Mouse (Mus musculus) central nervous system, embryonic 14 days (tissue): ENCODE measurements around the gene Wnt1. TPM values are rescaled to one million over a fixed set of nuclear protein-coding genes. Genes with fewer than 3 reads are reported as not detected.

Source experiments
- polyA plus RNA-seq: library from polyadenylated mRNA; depleted of rRNA; stranded (reverse); fragments of >200 nt; gene quantifications from 2 replicates; pipeline ENCODE4 v1.2.3, GENCODE M21; 2012; rRNA removed

Gene Wnt1
- 1.4 and 1.5 TPM in 2 replicates for polyA plus RNA-seq

DNA sequence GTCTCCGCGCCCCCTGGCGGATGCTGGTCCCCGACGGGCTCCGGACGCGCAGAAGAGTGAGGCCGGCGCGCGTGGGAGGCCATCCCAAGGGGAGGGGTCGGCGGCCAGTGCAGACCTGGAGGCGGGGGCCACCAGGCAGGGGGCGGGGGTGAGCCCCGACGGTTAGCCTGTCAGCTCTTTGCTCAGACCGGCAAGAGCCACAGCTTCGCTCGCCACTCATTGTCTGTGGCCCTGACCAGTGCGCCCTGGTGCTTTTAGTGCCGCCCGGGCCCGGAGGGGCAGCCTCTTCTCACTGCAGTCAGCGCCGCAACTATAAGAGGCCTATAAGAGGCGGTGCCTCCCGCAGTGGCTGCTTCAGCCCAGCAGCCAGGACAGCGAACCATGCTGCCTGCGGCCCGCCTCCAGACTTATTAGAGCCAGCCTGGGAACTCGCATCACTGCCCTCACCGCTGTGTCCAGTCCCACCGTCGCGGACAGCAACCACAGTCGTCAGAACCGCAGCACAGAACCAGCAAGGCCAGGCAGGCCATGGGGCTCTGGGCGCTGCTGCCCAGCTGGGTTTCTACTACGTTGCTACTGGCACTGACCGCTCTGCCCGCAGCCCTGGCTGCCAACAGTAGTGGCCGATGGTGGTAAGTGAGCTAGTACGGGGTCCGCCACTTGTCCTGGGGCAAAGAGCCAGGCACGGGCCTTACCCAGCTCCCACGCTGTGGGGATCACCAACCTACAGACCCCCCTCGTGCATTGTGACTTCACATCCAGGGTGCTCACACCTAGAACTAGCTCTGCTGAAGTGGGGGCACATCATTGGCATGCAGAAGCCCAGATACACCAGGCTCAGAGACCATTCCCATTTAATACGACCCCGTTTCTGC is at the start of gene Wnt1:
TSS of gene Wnt1 (plus strand) at position 197 of the 875 bp plus-strand sequence.

GRCm38 (mm10) chr15:98762670-98763529 is 26.8 kb upstream of the Wnt1 start, which contains the start of gene Arf3:
Gene Arf3, minus strand, starts transcription at chr15:98763214.

DNA sequence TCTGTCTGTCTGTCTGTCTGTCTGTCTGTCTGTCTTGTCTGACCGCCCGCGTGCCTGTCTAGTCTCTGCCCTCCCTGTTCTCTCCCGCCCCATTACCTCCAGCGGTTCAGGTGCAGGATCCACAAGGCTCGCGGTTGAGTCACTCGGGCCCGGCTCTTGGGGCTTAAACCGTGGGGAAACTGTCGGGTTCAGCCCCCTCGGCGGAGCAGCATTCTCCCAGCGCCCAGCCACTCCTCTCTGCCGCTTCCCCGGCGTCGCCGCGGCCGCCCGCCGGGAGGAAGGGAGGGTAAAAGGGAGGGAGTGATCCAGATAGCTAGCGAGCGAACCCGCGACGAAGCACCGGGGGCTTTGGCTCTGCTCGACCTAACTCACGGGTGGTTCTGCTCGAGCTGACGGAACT is 11.9 kb upstream of the Wnt1 start, which contains the start of gene Wnt10b:
TSS of gene Wnt10b (minus strand) at position 389 of the 400 bp plus-strand sequence.

DNA sequence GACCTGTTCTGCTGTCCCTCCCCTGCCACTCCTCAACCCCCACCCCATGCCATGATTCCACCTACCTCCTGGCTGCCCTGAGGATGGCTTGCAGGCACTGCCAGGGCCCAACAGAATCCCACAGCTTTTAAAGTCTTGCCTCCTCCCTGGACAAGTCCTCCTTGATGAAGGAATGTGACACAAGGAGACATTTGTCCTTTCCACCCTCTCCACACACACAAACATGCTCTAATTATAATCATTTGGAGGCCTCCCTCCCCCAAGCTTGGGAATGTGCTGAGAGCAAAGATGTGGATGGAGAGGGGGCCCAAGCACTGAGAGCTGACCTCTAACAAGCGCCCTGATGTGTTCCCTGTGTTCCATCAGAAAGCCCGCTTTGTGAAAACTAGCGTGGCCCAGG is 19.7 kb downstream of the Wnt1 start, which contains the start of gene Ddn:
TSS of gene Ddn (minus strand) at position 101 of the 400 bp plus-strand sequence.

GRCm38 (mm10) chr15:98830736-98831683 is 41.4 kb downstream of the Wnt1 start, which contains the start of gene Prkag1:
Gene Prkag1, minus strand, starts transcription at chr15:98831521.

Other genes with a start within 250 kb of the Wnt1 start
- gene Ccnt1, start 218.9 kb upstream of the Wnt1 start, polyA plus RNA-seq: 22.8 and 23.3 TPM in 2 replicates
- gene 4930415O20Rik, start 218.9 kb upstream of the Wnt1 start, polyA plus RNA-seq: 0.26 TPM in 1 of 2 replicates, not detected in the other
- gene Adcy6, start 179.8 kb upstream of the Wnt1 start, polyA plus RNA-seq: 46.7 and 54.8 TPM in 2 replicates
- 230 and 233 TPM in 2 replicates for gene Cacnb3, start 159.0 kb upstream of the Wnt1 start, polyA plus RNA-seq
- 53.2 and 54.3 TPM in 2 replicates for gene Ddx23, start 127.0 kb upstream of the Wnt1 start, polyA plus RNA-seq
- 13.4 and 16.2 TPM in 2 replicates for gene Rnd1, start 112.4 kb upstream of the Wnt1 start, polyA plus RNA-seq
- gene Ccdc65, start 81.7 kb upstream of the Wnt1 start, polyA plus RNA-seq: 2.3 and 2.6 TPM in 2 replicates
- gene Fkbp11, start 61.7 kb upstream of the Wnt1 start, polyA plus RNA-seq: 6.5 and 15.6 TPM in 2 replicates
- 99.4 and 113 TPM in 2 replicates for gene Arf3, start 26.6 kb upstream of the Wnt1 start, polyA plus RNA-seq
- gene Wnt10b, start 11.7 kb upstream of the Wnt1 start, polyA plus RNA-seq: 0.76 and 3.2 TPM in 2 replicates
- gene Ddn, start 19.6 kb downstream of the Wnt1 start, polyA plus RNA-seq: 1.6 and 1.8 TPM in 2 replicates
- gene Prkag1, start 41.7 kb downstream of the Wnt1 start, polyA plus RNA-seq: 82.9 and 88.6 TPM in 2 replicates
- 28.4 and 31.1 TPM in 2 replicates for gene Kmt2d, start 81.3 kb downstream of the Wnt1 start, polyA plus RNA-seq
- 31.8 and 35.6 TPM in 2 replicates for gene Rhebl1, start 104.7 kb downstream of the Wnt1 start, polyA plus RNA-seq
- gene Dhh, start 108.7 kb downstream of the Wnt1 start, polyA plus RNA-seq: 0.82 and 1.7 TPM in 2 replicates
- 97.9 and 103 TPM in 2 replicates for gene Lmbr1l, start 128.4 kb downstream of the Wnt1 start, polyA plus RNA-seq
- 1,826 and 1,827 TPM in 2 replicates for gene Tuba1b, start 144.7 kb downstream of the Wnt1 start, polyA plus RNA-seq
- gene Gm49450, start 163.7 kb downstream of the Wnt1 start, polyA plus RNA-seq: 31.7 and 40.2 TPM in 2 replicates
- 9,064 and 9,831 TPM in 2 replicates for gene Tuba1a, start 163.8 kb downstream of the Wnt1 start, polyA plus RNA-seq
- 74.8 and 77.4 TPM in 2 replicates for gene Tuba1c, start 240.0 kb downstream of the Wnt1 start, polyA plus RNA-seq